Mouse (Mus musculus): ENCODE data around the gene Sema4g. TPM values are rescaled to one million over a fixed set of nuclear protein-coding genes. Genes with fewer than 3 reads are reported as not detected.

Sema4g gene
- under 1 TPM; 0.04 to 0.12 TPM for polyA plus RNA-seq (2017; shearing (Covaris generic))

GRCm38 (mm10) chr19:44988831-44989566 lies at the start of gene Sema4g:
Gene Sema4g, plus strand, starts transcription at chr19:44989101.

GRCm38 (mm10) chr19:45005444-45005843 lies 16.5 kb downstream of the Sema4g start, which contains the start of gene Twnk:
Gene Twnk, plus strand, starts transcription at chr19:45005663.

GRCm38 (mm10) chr19:45005957-45006712 lies 17.2 kb downstream of the Sema4g start, which contains the start of gene Mrpl43:
Gene Mrpl43, minus strand, starts transcription at chr19:45006442.

GRCm38 (mm10) chr19:45014335-45014971 lies 25.6 kb downstream of the Sema4g start, which contains the start of gene Lzts2:
Gene Lzts2, plus strand, starts transcription at chr19:45014414.

GRCm38 (mm10) chr19:45045651-45046050 lies 56.8 kb downstream of the Sema4g start, which contains the start of gene Pdzd7:
Gene Pdzd7, minus strand, starts transcription at chr19:45045717.

GRCm38 (mm10) chr19:45047417-45047934 lies 58.6 kb downstream of the Sema4g start, which contains the start of gene Sfxn3:
Gene Sfxn3, plus strand, starts transcription at chr19:45047503.

Other genes starting within 250 kb of the Sema4g start
- gene Pax2, start 233.1 kb upstream of the Sema4g start, polyA plus RNA-seq (2017; shearing (Covaris generic)) = under 1 TPM in 1 of 2 experiments, not detected in 1; 0.21 TPM
- gene Slf2, start 58.0 kb upstream of the Sema4g start, polyA plus RNA-seq (2017; shearing (Covaris generic)) = 10 to 100 TPM; 26.3 to 28.3 TPM
- 10 to 100 TPM in 1 of 2 experiments, 1 to 10 TPM in 1; 7.6 to 10.4 TPM for gene Twnk, start 16.6 kb downstream of the Sema4g start, polyA plus RNA-seq (2017; shearing (Covaris generic))
- gene Mrpl43, start 17.3 kb downstream of the Sema4g start, polyA plus RNA-seq (2017; shearing (Covaris generic)) = 10 to 100 TPM; 72.3 to 80.9 TPM
- gene Lzts2, start 25.3 kb downstream of the Sema4g start, polyA plus RNA-seq (2017; shearing (Covaris generic)) = 1 to 10 TPM; 2.3 to 5.2 TPM
- gene Pdzd7, start 56.6 kb downstream of the Sema4g start, polyA plus RNA-seq (2017; shearing (Covaris generic)) = not detected
- 10 to 100 TPM; 57.4 to 63.5 TPM for gene Sfxn3, start 58.4 kb downstream of the Sema4g start, polyA plus RNA-seq (2017; shearing (Covaris generic))
- gene Kazald1, start 86.1 kb downstream of the Sema4g start, polyA plus RNA-seq (2017; shearing (Covaris generic)) = under 1 TPM; 0.21 to 0.23 TPM
- gene Tlx1, start 161.6 kb downstream of the Sema4g start, polyA plus RNA-seq (2017; shearing (Covaris generic)) = not detected
- gene Lbx1, start 246.7 kb downstream of the Sema4g start, polyA plus RNA-seq (2017; shearing (Covaris generic)) = under 1 TPM in 1 of 2 experiments, not detected in 1; 0.07 TPM